Mouse (Mus musculus): ENCODE results near the gene Slc27a4. TPM values are rescaled to one million over a fixed set of nuclear protein-coding genes. Genes with fewer than 3 reads are reported as not detected.
A peak's percentile ranks its signal among the peaks of the same experiment; 100 is the strongest.
"Not testable (repeated sequence)": the region's sequence is repeated elsewhere in the genome, so short reads cannot be mapped to it uniquely, and the experiment has no call there.

Slc27a4 gene
- polyA plus RNA-seq, 1 experiment from 2014 or later: 42.6 TPM

DNA sequence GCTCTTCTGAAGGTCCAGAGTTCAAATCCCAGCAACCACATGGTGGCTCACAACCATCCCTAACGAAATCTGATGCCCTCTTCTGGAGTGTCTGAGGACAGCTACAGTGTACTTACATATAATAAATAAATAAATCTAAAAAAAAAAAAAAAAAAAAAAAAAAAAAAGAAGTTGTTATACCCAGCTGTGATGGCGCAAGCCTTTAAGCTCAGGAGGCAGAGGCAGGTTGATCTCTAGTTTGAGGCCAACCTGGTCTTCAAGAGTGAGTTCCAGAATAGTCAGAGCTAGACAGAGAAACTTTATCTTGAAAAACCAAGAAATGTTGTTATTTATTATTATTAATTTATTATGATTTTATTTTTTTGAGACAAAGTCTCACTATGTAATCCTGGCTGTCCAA, 21.2 kb upstream of the Slc27a4 start:
- not testable (repeated sequence) for H3K9ac ChIP-seq (ENCODE audit: low read depth, low read length); H3K9me3 ChIP-seq (replicated peaks; ENCODE audit: control insufficient read depth, low read length, poor library complexity, severe bottlenecking); H3K4me1 ChIP-seq (ENCODE audit: control insufficient read depth, insufficient read depth, low read length); H3K4me3 ChIP-seq (ENCODE audit: low read depth, low read length); H3K27ac ChIP-seq (ENCODE audit: low read length); ATAC-seq; H3K4me2 ChIP-seq (ENCODE audit: low read length); H3K27me3 ChIP-seq (ENCODE audit: control insufficient read depth, insufficient read depth, low read depth, low read length)
- 96% methylated on average over 2 of the region's 2 CpGs for WGBS
- H3K36me3 ChIP-seq (ENCODE audit: control insufficient read depth, insufficient read depth, low read length): peaks cover 59% of the 10 kb centered on the region

DNA sequence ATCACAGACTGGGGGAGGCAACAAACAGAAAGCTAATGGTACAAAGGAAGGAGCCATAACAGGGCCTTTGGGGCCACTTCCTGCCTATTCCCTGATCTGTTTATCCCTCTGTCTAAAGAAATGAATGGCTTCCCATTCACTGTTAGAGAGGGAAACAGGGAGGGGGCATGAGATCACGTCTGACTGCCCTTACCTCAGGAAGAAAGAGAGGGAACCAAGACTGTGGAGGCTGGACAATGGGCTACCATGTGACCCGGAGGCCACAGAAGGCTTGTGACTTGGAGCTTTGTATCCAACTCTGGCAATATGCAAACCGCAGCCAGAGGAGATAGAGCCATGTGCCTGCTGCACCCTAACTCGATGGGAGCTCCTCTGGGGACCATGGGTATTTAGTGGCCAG, 18.1 kb upstream of the Slc27a4 start:
- WGBS: 78% methylated on average over 4 of the region's 4 CpGs
- Histone ChIP-seq H3K4me1 (ENCODE audit: control insufficient read depth, insufficient read depth, low read length) (peaks cover 17% of the 10 kb centered on the region), H3K27me3 (ENCODE audit: control insufficient read depth, insufficient read depth, low read depth, low read length) (no peaks in the 10 kb centered on the region), H3K9me3 (replicated peaks; ENCODE audit: control insufficient read depth, low read length, poor library complexity, severe bottlenecking) (no peaks in the 10 kb centered on the region), H3K9ac (ENCODE audit: low read depth, low read length) (no peak overlapping the region), H3K27ac (ENCODE audit: low read length) (no peak overlapping the region), H3K4me2 (ENCODE audit: low read length) (no peak overlapping the region), H3K4me3 (ENCODE audit: low read depth, low read length) (no peak overlapping the region), H3K36me3 (ENCODE audit: control insufficient read depth, insufficient read depth, low read length) (peaks cover 42% of the 10 kb centered on the region)
- ATAC-seq: no peak

DNA sequence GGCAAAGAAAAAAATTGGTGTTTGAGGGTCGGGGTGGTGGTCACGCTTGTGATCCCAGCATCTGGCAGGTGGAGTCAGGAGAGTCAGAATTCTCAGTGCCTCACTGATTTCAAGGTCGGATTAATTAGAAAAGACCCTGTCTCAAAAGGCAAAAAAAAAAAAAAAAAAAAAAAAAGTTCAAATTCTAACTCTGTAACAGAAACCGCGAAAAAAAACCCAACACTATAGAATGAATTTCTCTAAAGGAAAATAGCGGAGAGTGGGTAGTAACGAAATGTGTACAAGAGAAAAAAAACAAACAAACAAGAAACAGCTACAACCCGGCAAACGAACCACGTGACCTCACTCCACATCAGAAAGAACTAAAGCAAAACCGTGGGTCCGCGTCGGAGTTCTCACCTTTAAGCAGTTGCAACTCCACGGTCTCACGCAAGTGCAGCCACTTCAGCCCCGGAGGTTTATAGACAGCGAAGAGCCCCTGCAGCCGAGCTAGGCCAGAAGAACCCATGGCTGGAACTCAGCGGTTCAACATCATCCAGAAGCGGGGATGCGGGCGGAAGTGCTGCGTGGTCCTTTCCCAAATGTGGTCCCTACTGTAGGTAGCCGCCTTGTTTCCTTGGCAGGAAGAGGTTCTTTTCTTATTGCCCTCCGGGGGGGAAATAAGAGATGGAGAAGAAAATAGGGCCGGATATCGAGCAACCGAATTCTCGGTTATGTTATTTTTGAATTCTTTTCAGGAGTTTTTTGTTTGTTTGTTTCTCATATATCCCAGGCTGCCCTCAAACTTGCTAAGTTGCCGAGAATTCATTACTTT, 15.1 kb upstream of the Slc27a4 start, which contains the start of gene Coq4:
Gene Coq4 (plus strand): TSS at position 390 of the 814 bp plus-strand sequence.
- WGBS: 2% methylated on average over 31 of the region's 31 CpGs
- Histone ChIP-seq H3K4me3 (ENCODE audit: low read depth, low read length) (peak within 1 kb of the TSS; percentile 81), H3K4me1 (ENCODE audit: control insufficient read depth, insufficient read depth, low read length) (peaks cover 17% of the 10 kb centered on the region), H3K9ac (ENCODE audit: low read depth, low read length) (peak within 1 kb of the TSS; percentile 80), H3K27ac (ENCODE audit: low read length) (peak within 1 kb of the TSS; percentile 76), H3K9me3 (replicated peaks; ENCODE audit: control insufficient read depth, low read length, poor library complexity, severe bottlenecking) (no peaks in the 10 kb centered on the region), H3K36me3 (ENCODE audit: control insufficient read depth, insufficient read depth, low read length) (peaks cover 37% of the 10 kb centered on the region), H3K4me2 (ENCODE audit: low read length) (peak within 1 kb of the TSS; percentile 76), H3K27me3 (ENCODE audit: control insufficient read depth, insufficient read depth, low read depth, low read length) (no peaks in the 10 kb centered on the region)
- ATAC-seq: peak; percentile 93

GRCm38 (mm10) chr2:29787937-29788681, 14.3 kb upstream of the Slc27a4 start, which contains the start of gene Trub2:
Trub2 (minus strand) TSS chr2:29788502.
- Histone ChIP-seq H3K9ac (ENCODE audit: low read depth, low read length) (peak within 1 kb of the TSS; percentile 80), H3K9me3 (replicated peaks; ENCODE audit: control insufficient read depth, low read length, poor library complexity, severe bottlenecking) (no peaks in the 10 kb centered on the region), H3K4me2 (ENCODE audit: low read length) (peak within 1 kb of the TSS; percentile 76), H3K4me3 (ENCODE audit: low read depth, low read length) (peak within 1 kb of the TSS; percentile 81), H3K27me3 (ENCODE audit: control insufficient read depth, insufficient read depth, low read depth, low read length) (no peaks in the 10 kb centered on the region), H3K36me3 (ENCODE audit: control insufficient read depth, insufficient read depth, low read length) (peaks cover 29% of the 10 kb centered on the region), H3K4me1 (ENCODE audit: control insufficient read depth, insufficient read depth, low read length) (peaks cover 17% of the 10 kb centered on the region), H3K27ac (ENCODE audit: low read length) (peak within 1 kb of the TSS; percentile 76)
- peak; percentile 92 for ATAC-seq
- 1% methylated on average over 45 of the region's 45 CpGs for WGBS

- Histone ChIP-seq H3K27ac (ENCODE audit: low read length) (no peak overlapping the region), H3K9me3 (replicated peaks; ENCODE audit: control insufficient read depth, low read length, poor library complexity, severe bottlenecking) (no peaks in the 10 kb centered on the region), H3K4me2 (ENCODE audit: low read length) (no peak overlapping the region), H3K4me1 (ENCODE audit: control insufficient read depth, insufficient read depth, low read length) (peaks cover 9% of the 10 kb centered on the region), H3K9ac (ENCODE audit: low read depth, low read length) (no peak overlapping the region), H3K4me3 (ENCODE audit: low read depth, low read length) (no peak overlapping the region), H3K27me3 (ENCODE audit: control insufficient read depth, insufficient read depth, low read depth, low read length) (no peaks in the 10 kb centered on the region), H3K36me3 (ENCODE audit: control insufficient read depth, insufficient read depth, low read length) (peaks cover 24% of the 10 kb centered on the region)
- no peak for ATAC-seq
- WGBS: 100% methylated on average over 2 of the region's 2 CpGs
These were observed 9.5 kb upstream of the Slc27a4 start for GRCm38 (mm10) chr2:29792772-29793487.

DNA sequence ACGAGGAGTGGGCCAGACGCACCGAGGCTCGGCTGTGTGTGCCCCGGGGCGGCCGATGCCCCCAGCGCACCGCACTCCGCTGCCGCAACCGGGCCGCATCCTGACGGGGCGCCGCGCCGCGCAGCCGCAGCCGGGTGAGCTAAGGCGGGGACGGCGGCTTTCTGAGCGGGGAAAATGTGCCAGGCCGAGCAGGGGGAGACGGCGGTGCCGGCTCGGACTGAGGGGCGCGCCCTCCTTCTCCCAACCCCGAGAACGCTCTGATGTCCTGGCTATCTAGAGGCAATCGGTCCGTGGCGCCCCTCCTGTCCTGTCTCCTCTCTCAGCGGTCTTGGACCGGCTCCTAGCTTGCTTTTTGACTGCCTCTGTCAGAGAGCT, 380 bp downstream of the Slc27a4 start:
- Histone ChIP-seq H3K27me3 (ENCODE audit: control insufficient read depth, insufficient read depth, low read depth, low read length) (no peaks in the 10 kb centered on the region), H3K4me1 (ENCODE audit: control insufficient read depth, insufficient read depth, low read length) (peaks cover 11% of the 10 kb centered on the region), H3K4me2 (ENCODE audit: low read length) (peak overlapping the region; percentile 83), H3K4me3 (ENCODE audit: low read depth, low read length) (peak overlapping the region; percentile 98), H3K9me3 (replicated peaks; ENCODE audit: control insufficient read depth, low read length, poor library complexity, severe bottlenecking) (no peaks in the 10 kb centered on the region), H3K27ac (ENCODE audit: low read length) (peak overlapping the region; percentile 93), H3K36me3 (ENCODE audit: control insufficient read depth, insufficient read depth, low read length) (peaks cover 23% of the 10 kb centered on the region), H3K9ac (ENCODE audit: low read depth, low read length) (peak overlapping the region; percentile 96)
- ATAC-seq: peak; percentile 81
- 1% methylated on average over 37 of the region's 39 CpGs for WGBS

DNA sequence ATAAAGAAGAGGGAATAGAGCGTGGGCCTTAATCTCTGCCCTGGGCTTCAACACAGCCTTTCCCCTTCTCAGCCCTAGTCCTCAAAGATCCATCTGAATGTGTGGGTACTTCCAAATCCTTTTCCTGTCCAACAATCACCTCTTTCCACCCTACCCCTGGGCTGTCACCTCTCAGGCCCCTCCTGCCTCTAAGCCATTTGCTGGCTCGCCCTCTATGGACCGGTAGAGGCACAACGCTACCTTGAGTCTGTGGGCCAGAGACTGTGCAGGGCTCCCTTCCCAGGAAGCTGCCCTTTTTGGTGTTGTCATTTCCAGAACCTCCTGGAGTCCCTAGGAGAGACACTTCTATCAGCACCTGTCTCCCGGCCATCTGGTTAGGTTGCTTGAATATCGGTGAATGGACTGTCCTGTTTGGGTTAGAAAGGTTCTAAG, 982 bp downstream of the Slc27a4 start:
- H3K4me1 ChIP-seq (ENCODE audit: control insufficient read depth, insufficient read depth, low read length): peaks cover 11% of the 10 kb centered on the region
- peak overlapping the region; percentile 93 for H3K27ac ChIP-seq (ENCODE audit: low read length)
- WGBS: 17% methylated on average over 6 of the region's 6 CpGs
- peak overlapping the region; percentile 98 for H3K4me3 ChIP-seq (ENCODE audit: low read depth, low read length)
- H3K27me3 ChIP-seq (ENCODE audit: control insufficient read depth, insufficient read depth, low read depth, low read length): no peaks in the 10 kb centered on the region
- H3K9me3 ChIP-seq (replicated peaks; ENCODE audit: control insufficient read depth, low read length, poor library complexity, severe bottlenecking): no peaks in the 10 kb centered on the region
- H3K4me2 ChIP-seq (ENCODE audit: low read length): peak overlapping the region; percentile 83
- H3K9ac ChIP-seq (ENCODE audit: low read depth, low read length): peak overlapping the region; percentile 96
- peaks cover 24% of the 10 kb centered on the region for H3K36me3 ChIP-seq (ENCODE audit: control insufficient read depth, insufficient read depth, low read length)
- ATAC-seq: peak; percentile 49

GRCm38 (mm10) chr2:29815678-29816371, 13.4 kb downstream of the Slc27a4 start:
- H3K9me3 ChIP-seq (replicated peaks; ENCODE audit: control insufficient read depth, low read length, poor library complexity, severe bottlenecking): no peaks in the 10 kb centered on the region
- H3K4me1 ChIP-seq (ENCODE audit: control insufficient read depth, insufficient read depth, low read length): peaks cover 15% of the 10 kb centered on the region; the same call in 1 of the 2 replicates
- H3K27me3 ChIP-seq (ENCODE audit: control insufficient read depth, insufficient read depth, low read depth, low read length): no peaks in the 10 kb centered on the region
- ATAC-seq: no peak
- no peak overlapping the region for H3K27ac ChIP-seq (ENCODE audit: low read length)
- H3K36me3 ChIP-seq (ENCODE audit: control insufficient read depth, insufficient read depth, low read length): peaks cover 35% of the 10 kb centered on the region
- WGBS: 84% methylated on average over 11 of the region's 11 CpGs
- no peak overlapping the region for H3K9ac ChIP-seq (ENCODE audit: low read depth, low read length)
- no peak overlapping the region for H3K4me3 ChIP-seq (ENCODE audit: low read depth, low read length)
- no peak overlapping the region for H3K4me2 ChIP-seq (ENCODE audit: low read length)
